Mouse (Mus musculus): Measurements from ENCODE around the gene Pfn4.

GRCm38 (mm10) chr12:4768492-4769332 is at the start of gene Pfn4, which contains the start of gene Fam228b:
- TF ChIP-seq POLR2A (IDR thresholded peaks at IDR 0.05; ENCODE audit: extremely low read depth, insufficient read depth, low read length) (peak; percentile 91), CTCF (IDR thresholded peaks at IDR 0.05; ENCODE audit: extremely low read depth, insufficient read depth, low read length) (peak; percentile 43)
